Mouse (Mus musculus) thymus, adult 2 months (tissue): Measurements from ENCODE around the gene Clk4. TPM values are rescaled to one million over a fixed set of nuclear protein-coding genes. Genes with fewer than 3 reads are reported as not detected.

Experiments used
- DNase-seq: peaks from one replicate; pipeline ENCODE4 v3.0.0; 2021
- H3K27ac ChIP-seq: fragments of 200-500 bp; 2 replicates; pipeline ENCODE4 v1.5.1; 2012; ENCODE audit warnings: low read length, control low read depth; ENCODE audit not compliant: control insufficient read depth, insufficient read depth
- H3K27me3 ChIP-seq: fragments of 200-500 bp; 2 replicates; pipeline ENCODE4 v1.6.1; 2012; ENCODE audit warnings: mild to moderate bottlenecking, low read length, moderate library complexity, mixed read lengths; ENCODE audit not compliant: control insufficient read depth, insufficient read depth
- H3K36me3 ChIP-seq: fragments of 200-500 bp; 2 replicates; pipeline ENCODE4 v1.6.1; 2012; ENCODE audit warnings: mild to moderate bottlenecking, low read length, moderate library complexity; ENCODE audit not compliant: control insufficient read depth, insufficient read depth
- H3K4me1 ChIP-seq: fragments of 200-500 bp; replicated peaks from 2 replicates; pipeline ENCODE4 v1.6.1; 2012; ENCODE audit warnings: low read length; ENCODE audit not compliant: control insufficient read depth, insufficient read depth
- H3K4me3 ChIP-seq: fragments of 200-500 bp; 2 replicates; pipeline ENCODE4 v1.5.1; 2012; ENCODE audit warnings: mild to moderate bottlenecking, low read length, control low read depth, moderate library complexity; ENCODE audit not compliant: control insufficient read depth, insufficient read depth
- CTCF ChIP-seq: fragments of 200-500 bp; IDR thresholded peaks from 2 replicates; pipeline ENCODE4 v1.5.1; 2012; ENCODE audit warnings: mild to moderate bottlenecking, control low read depth, low read length, moderate library complexity, borderline replicate concordance; ENCODE audit not compliant: control insufficient read depth, poor library complexity, insufficient read depth; ENCODE audit errors: extremely low read depth
- POLR2A ChIP-seq: fragments of 200-500 bp; IDR thresholded peaks from 2 replicates; pipeline ENCODE4 v1.6.1; 2012; ENCODE audit warnings: mild to moderate bottlenecking, low read length, control low read depth, moderate library complexity; ENCODE audit not compliant: control insufficient read depth, poor library complexity, insufficient read depth; ENCODE audit errors: extremely low read depth
- WGBS: fragments of 180-500 bp; shearing (Covaris S2); methylation state at CpG from one replicate; pipeline ENCODE4 v1.1.7; 2018; 5-methylcytosine and 5-hydroxymethylcytosine counted together
- polyA plus RNA-seq: library from polyadenylated mRNA; depleted of rRNA; stranded (reverse); fragments of >200 nt; gene quantifications from 2 replicates; pipeline ENCODE4 v1.2.3, GENCODE M21; 2012; rRNA removed

Clk4 gene
- 62.9 and 68.2 TPM in 2 replicates for polyA plus RNA-seq

DNA sequence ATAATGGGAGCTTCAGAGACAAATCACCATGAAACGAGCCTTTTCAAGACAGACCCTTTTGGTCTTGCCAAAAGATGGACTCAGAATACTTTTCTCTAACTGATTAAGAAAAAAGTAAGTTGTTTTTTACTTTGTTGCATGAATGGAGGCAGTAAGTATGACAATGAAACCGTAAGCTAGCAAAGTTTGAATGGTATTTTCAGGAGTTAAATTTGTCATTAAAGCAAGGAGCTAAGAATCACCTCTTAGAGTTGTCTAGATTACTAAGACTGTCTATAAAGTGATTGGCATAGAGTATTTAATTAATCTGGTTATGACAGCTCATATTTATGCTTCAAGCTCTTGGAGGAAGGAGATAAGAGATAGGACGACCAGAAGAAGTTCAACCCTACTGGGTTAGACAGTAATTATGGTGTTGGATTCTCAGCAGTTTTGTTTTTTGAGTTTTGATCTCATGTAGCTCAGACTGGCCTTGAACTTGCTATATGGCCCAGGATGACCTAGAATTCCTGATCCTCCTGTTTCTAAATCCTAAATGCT, at the start of gene Clk4:
Gene Clk4, plus strand, starts transcription at position 51 of the 540 bp plus-strand sequence.
- WGBS = 94% methylated on average over 3 of the region's 3 CpGs
- peak within 1 kb of the TSS; percentile 63 for H3K4me3 ChIP-seq
- H3K27me3 ChIP-seq = no peaks in the 10 kb centered on the region
- DNase-seq = no peak
- 0 out of 2 replicates have a peak, but pooled peaks cover under 1% of the 10 kb centered on the region for H3K36me3 ChIP-seq
- peaks cover 5% of the 10 kb centered on the region for H3K4me1 ChIP-seq
- H3K27ac ChIP-seq = peak within 1 kb of the TSS; percentile 77
- TF ChIP-seq CTCF = no peak
- TF ChIP-seq POLR2A = no peak

DNA sequence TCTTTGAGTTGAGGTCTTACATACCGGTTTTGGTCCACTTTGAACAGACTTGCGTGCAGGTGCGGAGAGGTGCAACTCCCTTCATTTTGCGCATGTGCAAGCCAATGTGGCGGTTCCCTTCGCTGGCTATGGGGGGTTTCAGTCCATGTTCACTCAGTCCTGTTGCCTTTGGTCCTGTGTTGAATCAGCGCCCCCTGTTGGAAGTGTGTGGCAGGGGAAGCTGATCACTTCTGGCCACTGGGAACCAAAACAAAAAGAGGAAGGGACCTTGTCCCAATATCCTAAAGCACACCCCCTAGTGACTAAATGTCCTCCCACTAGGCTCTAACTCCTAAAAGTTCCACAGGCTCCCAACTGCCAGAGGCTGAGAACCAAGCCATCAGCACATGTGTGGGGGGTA, 47.5 kb upstream of the Clk4 start:
- TF ChIP-seq CTCF (no peak), POLR2A (no peak)
- H3K4me1 ChIP-seq = no peaks in the 10 kb centered on the region
- H3K27ac ChIP-seq = no peak overlapping the region
- no peak overlapping the region for H3K4me3 ChIP-seq
- no peak for DNase-seq
- no peaks in the 10 kb centered on the region for H3K36me3 ChIP-seq
- no peaks in the 10 kb centered on the region for H3K27me3 ChIP-seq
- WGBS = 87% methylated on average over 7 of the region's 7 CpGs

DNA sequence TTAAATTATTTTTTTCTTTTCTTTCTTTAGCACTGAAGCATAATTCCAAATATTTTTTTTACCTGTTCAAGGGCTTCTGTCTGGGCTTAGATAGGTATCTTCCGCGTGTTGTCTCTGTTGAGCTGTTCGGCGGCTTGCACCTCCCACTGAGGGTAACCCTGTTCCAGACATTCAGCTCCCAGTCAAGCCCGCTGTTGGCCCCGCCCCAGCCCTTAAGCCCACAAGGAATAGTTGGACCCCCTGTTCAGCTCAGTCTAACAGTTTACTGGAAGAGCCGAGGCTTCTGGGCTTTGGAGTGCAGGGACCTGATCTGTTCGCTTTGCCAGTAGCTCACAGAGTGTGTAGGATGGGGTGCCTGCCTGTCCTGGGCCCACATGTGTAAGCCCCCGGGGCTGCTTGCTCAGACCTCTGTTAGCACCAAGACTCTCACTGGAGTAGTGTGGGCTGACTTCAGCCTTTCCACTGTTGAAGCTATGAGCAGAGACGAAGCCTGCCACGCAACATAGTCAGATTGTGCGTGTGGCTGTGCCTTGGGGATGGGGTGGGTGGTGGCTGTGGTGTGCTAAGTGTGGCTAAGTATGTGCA, 42.0 kb upstream of the Clk4 start:
- Histone ChIP-seq H3K27me3 (no peaks in the 10 kb centered on the region), H3K4me3 (no peak overlapping the region), H3K4me1 (no peaks in the 10 kb centered on the region), H3K36me3 (no peaks in the 10 kb centered on the region), H3K27ac (no peak overlapping the region)
- no peak for DNase-seq
- 89% methylated on average over 12 of the region's 12 CpGs for WGBS
- TF ChIP-seq CTCF (no peak), POLR2A (no peak)

DNA sequence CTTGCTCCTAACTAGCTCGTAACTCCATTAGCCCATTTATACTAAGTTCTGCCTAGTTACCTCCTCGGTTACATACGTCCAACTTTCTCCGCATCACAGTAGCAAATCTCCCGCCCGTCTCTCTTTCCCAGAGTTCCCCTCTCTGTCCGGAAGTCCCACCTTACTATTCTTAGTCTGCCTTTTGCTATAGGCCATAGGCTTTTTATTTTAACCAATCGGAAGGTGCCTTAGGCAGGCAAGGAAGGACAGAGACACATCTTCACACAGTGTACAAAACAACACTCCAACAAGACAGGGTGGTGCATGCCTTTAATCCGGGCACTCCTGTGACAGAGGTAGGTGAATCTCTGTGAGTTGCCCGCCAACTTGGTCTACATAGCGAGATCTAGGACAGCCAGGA, 41.2 kb upstream of the Clk4 start, which contains the start of gene Gm12569:
Gene Gm12569, plus strand, starts transcription at position 166 of the 400 bp plus-strand sequence.
- H3K27me3 ChIP-seq = no peaks in the 10 kb centered on the region
- H3K4me3 ChIP-seq = no peak within 1 kb of the TSS
- no peaks in the 10 kb centered on the region for H3K36me3 ChIP-seq
- TF ChIP-seq CTCF = no peak
- no peak for TF ChIP-seq POLR2A
- no peak within 1 kb of the TSS for H3K27ac ChIP-seq
- H3K4me1 ChIP-seq = no peaks in the 10 kb centered on the region
- WGBS = 97% methylated on average over 11 of the region's 11 CpGs
- no peak for DNase-seq

DNA sequence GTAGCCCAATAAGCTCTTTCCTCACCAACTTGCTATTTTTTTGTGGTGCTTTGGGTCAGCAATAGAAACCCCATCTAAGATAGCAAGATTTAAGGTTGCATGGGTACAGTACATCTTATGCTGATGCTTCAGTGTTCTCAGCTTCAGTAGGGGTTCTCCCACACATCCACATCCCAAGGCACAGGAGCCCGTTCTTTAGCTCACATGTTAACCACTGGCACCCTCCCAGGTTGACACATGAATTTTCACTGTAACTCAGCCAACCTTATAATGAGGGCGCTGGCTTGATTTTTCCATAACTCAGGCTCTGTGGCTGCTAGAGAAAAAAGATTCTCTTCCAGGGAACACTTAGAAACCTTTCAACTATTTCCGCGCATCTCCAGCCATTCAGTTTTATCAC, 34.4 kb upstream of the Clk4 start:
- H3K27ac ChIP-seq = no peak overlapping the region
- TF ChIP-seq CTCF (no peak), POLR2A (no peak)
- H3K4me1 ChIP-seq = no peaks in the 10 kb centered on the region
- 90% methylated on average over 4 of the region's 4 CpGs for WGBS
- H3K36me3 ChIP-seq = no peaks in the 10 kb centered on the region
- H3K4me3 ChIP-seq = no peak overlapping the region
- no peak for DNase-seq
- no peaks in the 10 kb centered on the region for H3K27me3 ChIP-seq

DNA sequence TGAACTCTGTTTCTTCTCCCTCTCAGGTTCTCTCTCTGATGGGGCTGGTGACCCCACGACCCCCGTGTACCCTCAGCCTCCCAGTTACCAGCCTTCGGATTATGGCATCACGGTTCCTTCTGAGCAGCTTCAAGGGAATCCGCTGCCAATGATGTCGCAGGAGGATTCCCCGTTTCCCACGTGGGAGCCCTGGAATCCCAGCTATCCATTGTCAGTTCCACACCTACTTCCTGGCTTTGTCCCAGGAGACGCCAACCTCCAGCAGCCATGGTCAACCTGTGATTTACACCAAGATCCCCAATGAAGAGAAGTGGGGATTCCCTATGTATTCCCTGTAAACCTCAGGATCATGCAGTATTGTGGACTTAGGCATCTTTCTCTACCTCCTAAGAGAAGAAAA, 26.9 kb upstream of the Clk4 start:
- WGBS = 79% methylated on average over 9 of the region's 9 CpGs
- Histone ChIP-seq H3K4me3 (no peak overlapping the region), H3K4me1 (no peaks in the 10 kb centered on the region), H3K36me3 (no peaks in the 10 kb centered on the region), H3K27ac (no peak overlapping the region), H3K27me3 (no peaks in the 10 kb centered on the region)
- no peak for DNase-seq
- no peak for TF ChIP-seq CTCF
- TF ChIP-seq POLR2A = no peak

DNA sequence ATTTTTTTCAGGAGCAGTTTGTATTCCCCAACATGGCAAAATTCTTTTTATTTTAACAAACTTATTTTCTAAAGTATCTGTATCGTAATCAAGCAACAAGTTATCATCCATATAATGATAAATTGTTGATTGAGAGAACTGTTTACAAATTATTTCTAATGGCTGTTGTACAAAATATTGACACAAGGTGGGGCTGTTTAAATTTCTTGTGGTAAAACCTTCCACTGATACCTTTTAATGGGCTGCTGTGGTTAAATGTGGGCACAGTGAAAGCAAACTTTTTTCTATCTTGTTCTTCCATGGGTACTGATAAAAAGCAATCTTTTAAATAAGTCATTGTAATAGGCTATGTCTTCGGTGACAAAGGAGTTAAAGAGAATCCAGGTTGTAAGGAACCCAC, 18.6 kb upstream of the Clk4 start:
- TF ChIP-seq POLR2A = no peak
- no peak for TF ChIP-seq CTCF
- no peak for DNase-seq
- H3K27ac ChIP-seq = no peak overlapping the region
- no peaks in the 10 kb centered on the region for H3K27me3 ChIP-seq
- H3K4me3 ChIP-seq = no peak overlapping the region
- no peaks in the 10 kb centered on the region for H3K36me3 ChIP-seq
- WGBS = 92% methylated on average over 2 of the region's 2 CpGs
- no peaks in the 10 kb centered on the region for H3K4me1 ChIP-seq
